ENCODE assay signal across 11 mouse cellular contexts in genomic region chrX:51035678-51036209, GRCm38 (mm10). TPM values are rescaled to one million over a fixed set of nuclear protein-coding genes. Genes with fewer than 3 reads are reported as not detected.
DNase-seq lines count a peak whose midpoint lies in the region; ATAC-seq lines count a peak whose summit lies in the region.
"Had no signal": no experiment of that assay in that cellular context is flagged by ENCODE, and none has a peak within 500 bp of the region (broad histone marks: within the 10 kb centered on the region; RNA-seq: fewer than 3 reads in every experiment).

No protein-coding gene starts in this region.

- no peak for ATAC-seq in heart, embryonic 11.5 days (replicated peaks; ENCODE audit: insufficient number of reproducible peaks, low FRiP score, low TSS enrichment)
- ATAC-seq in limb, embryonic 13.5 days (ENCODE audit: low FRiP score, low read depth), result no peak; the same call in 1 of the 2 replicates
- ATAC-seq in megakaryocyte-erythroid progenitor cell, adult 5-6 weeks (replicated peaks; ENCODE audit: low FRiP score, low TSS enrichment, poor library complexity, severe bottlenecking), result no peak

- H3K27me3 ChIP-seq in heart, embryonic 10.5 days (ENCODE audit: insufficient read depth, poor library complexity, severe bottlenecking), result no peaks in the 10 kb centered on the region
- H3K27me3 ChIP-seq in heart, embryonic 11.5 days (ENCODE audit: control insufficient read depth, insufficient read depth, low read length), result no peaks in the 10 kb centered on the region
- 0 out of 2 replicates have a peak, but pooled peaks cover 3% of the 10 kb centered on the region for H3K27me3 ChIP-seq in limb, embryonic 13.5 days

- WGBS in heart, embryonic 10.5 days, result 34% methylated on average over 7 of the region's 7 CpGs
- WGBS in heart, embryonic 11.5 days (ENCODE audit: insufficient replicate concordance), result 28% methylated on average over 7 of the region's 7 CpGs
- WGBS in limb, embryonic 13.5 days, result 20% methylated on average over 7 of the region's 7 CpGs

- H3K36me3 ChIP-seq in heart, embryonic 10.5 days, result no peaks in the 10 kb centered on the region
- no peaks in the 10 kb centered on the region for H3K36me3 ChIP-seq in heart, embryonic 11.5 days (ENCODE audit: control insufficient read depth, insufficient read depth, low read length)
- no peaks in the 10 kb centered on the region for H3K36me3 ChIP-seq in limb, embryonic 13.5 days

- H3K9me3 ChIP-seq in heart, embryonic 10.5 days, result no peaks in the 10 kb centered on the region
- H3K9me3 ChIP-seq in heart, embryonic 11.5 days (replicated peaks; ENCODE audit: control insufficient read depth, low read length), result no peaks in the 10 kb centered on the region
- no peaks in the 10 kb centered on the region for H3K9me3 ChIP-seq in limb, embryonic 13.5 days

- no peaks in the 10 kb centered on the region for H3K4me1 ChIP-seq in heart, embryonic 10.5 days
- no peaks in the 10 kb centered on the region for H3K4me1 ChIP-seq in heart, embryonic 11.5 days (ENCODE audit: control insufficient read depth, insufficient read depth, low read length)
- no peaks in the 10 kb centered on the region for H3K4me1 ChIP-seq in limb, embryonic 13.5 days

- H3K27ac ChIP-seq in heart, embryonic 10.5 days, result 0 out of 2 replicates have a peak overlapping the region, but pooled peaks have one; percentile 16
- no peak overlapping the region for H3K27ac ChIP-seq in heart, embryonic 11.5 days (ENCODE audit: low read depth, low read length)
- peak overlapping the region; percentile 75; the same call in 1 of the 2 replicates for H3K27ac ChIP-seq in limb, embryonic 13.5 days

- no peak overlapping the region for H3K4me3 ChIP-seq in heart, embryonic 10.5 days
- no peak overlapping the region for H3K4me3 ChIP-seq in heart, embryonic 11.5 days (ENCODE audit: low read depth, low read length)
- no peak overlapping the region for H3K4me3 ChIP-seq in limb, embryonic 13.5 days

- no peak for DNase-seq in heart, embryonic 10.5 days (ENCODE audit: low spot score)
- DNase-seq in 3T3-L1 (ENCODE audit: low read depth, low spot score), result peak; percentile 20
- DNase-seq in embryo, embryonic 9.5 days (ENCODE audit: extremely low spot score), result peak; percentile 9
- DNase-seq in right cerebral cortex, postnatal 4 days, result no peak
- no peak for DNase-seq in thymus, postnatal 10 days (ENCODE audit: low spot score in 2 of 2)
- DNase-seq: adrenal gland, postnatal 36 days; cerebellum, adult 2 months; lung, postnatal 10 days had no signal

- no peak overlapping the region for H3K9ac ChIP-seq in heart, embryonic 11.5 days (ENCODE audit: low read depth, low read length)
- no peak overlapping the region for H3K9ac ChIP-seq in limb, embryonic 13.5 days

- H3K4me2 ChIP-seq in heart, embryonic 11.5 days, result no peak overlapping the region
- peak overlapping the region; percentile 28; the same call in 1 of the 2 replicates for H3K4me2 ChIP-seq in limb, embryonic 13.5 days (replicated peaks)

RNA-seq across cellular contexts. Expression of gene Rap2c, which starts 17.9 kb away (rescaled TPM):
- polyA plus RNA-seq in heart, embryonic 10.5 days (2016; fragmentation: Nextera tagmentation; extraction: Ambion mirVana), result 29.3 and 33.3 TPM in 2 replicates
- 30.9 and 32.5 TPM in 2 replicates for polyA plus RNA-seq in heart, embryonic 11.5 days (2014; fragmentation: Nextera tagmentation; extraction: Ambion mirVana)
- 37.5 and 41.3 TPM in 2 replicates for polyA plus RNA-seq in limb, embryonic 13.5 days (2015; fragmentation: Nextera tagmentation; extraction: Ambion mirVana)
- total RNA-seq in megakaryocyte-erythroid progenitor cell, adult 5-6 weeks (2014; fragmentation: Nextera tagmentation), result 16.3 and 23.6 TPM in 2 replicates
- total RNA-seq in megakaryocyte-erythroid progenitor cell, adult 5-6 weeks (2017), result 17.2 and 21.6 TPM in 2 replicates

Comparison
In these comparisons a context has a peak if more than half of its experiments do, and no peak if none do; other contexts are left out.
1. DNase-seq: peak in 3T3-L1 (single experiment) and embryo, embryonic 9.5 days (single experiment); none in heart, embryonic 10.5 days (single experiment), right cerebral cortex, postnatal 4 days (single experiment) and thymus, postnatal 10 days (0 of 2).